18 mouse cellular contexts compared by ENCODE assay signal in the genomic region with DNA sequence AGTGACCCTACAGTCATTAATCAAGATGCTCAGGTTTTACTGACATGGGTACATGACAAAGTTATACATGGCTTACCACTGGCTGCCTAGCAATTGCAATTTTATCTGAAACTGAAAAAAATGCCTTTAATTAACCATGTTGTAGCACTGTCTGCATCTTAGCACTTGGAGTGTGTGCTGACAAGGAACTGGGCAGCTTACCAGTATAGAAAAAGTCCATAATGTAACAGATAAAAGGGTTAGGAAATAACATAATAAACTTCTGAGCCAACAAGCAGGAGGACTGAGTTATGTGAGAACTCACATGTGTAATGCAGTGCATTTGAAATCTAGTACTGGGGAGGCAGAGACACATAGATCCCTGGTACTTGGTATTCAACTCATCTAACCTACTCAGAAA.
DNase-seq lines count a peak whose midpoint lies in the region; ATAC-seq and TF ChIP-seq lines count a peak whose summit lies in the region.
"Had no signal": no experiment of that assay in that cellular context is flagged by ENCODE, and none has a peak within 500 bp of the region (broad histone marks: within the 10 kb centered on the region; RNA-seq: fewer than 3 reads in every experiment).

No protein-coding gene starts in this region.

- peak overlapping the region; percentile 85 for H3K27ac ChIP-seq in left cerebral cortex, adult 2 months
- H3K27ac ChIP-seq in forebrain, embryonic 16.5 days (ENCODE audit: low read length): peak overlapping the region; percentile 67
- H3K27ac ChIP-seq: embryonic facial prominence, embryonic 13.5 days; gastrocnemius, adult 2 months; heart, embryonic 13.5 days; hindbrain, embryonic 12.5 days; hindbrain, postnatal 0 days had no signal

- no peaks in the 10 kb centered on the region for H3K36me3 ChIP-seq in forebrain, embryonic 16.5 days (ENCODE audit: control insufficient read depth, insufficient read depth)
- H3K36me3 ChIP-seq: embryonic facial prominence, embryonic 13.5 days; heart, embryonic 13.5 days; hindbrain, embryonic 12.5 days had no signal

- no peaks in the 10 kb centered on the region for H3K9me3 ChIP-seq in forebrain, embryonic 16.5 days (ENCODE audit: control insufficient read depth, low read length)
- H3K9me3 ChIP-seq: embryonic facial prominence, embryonic 13.5 days; heart, embryonic 13.5 days; hindbrain, embryonic 12.5 days had no signal

- H3K4me2 ChIP-seq in forebrain, embryonic 16.5 days (ENCODE audit: low read length): no peak overlapping the region
- H3K4me2 ChIP-seq: embryonic facial prominence, embryonic 13.5 days; heart, embryonic 13.5 days; hindbrain, embryonic 12.5 days had no signal

- H3K9ac ChIP-seq in forebrain, embryonic 16.5 days (replicated peaks; ENCODE audit: low read depth, low read length): no peak overlapping the region
- H3K9ac ChIP-seq: embryonic facial prominence, embryonic 13.5 days; heart, embryonic 13.5 days; hindbrain, embryonic 12.5 days had no signal

- H3K4me3 ChIP-seq in left cerebral cortex, adult 2 months: no peak overlapping the region
- no peak overlapping the region for H3K4me3 ChIP-seq in forebrain, embryonic 16.5 days (replicated peaks; ENCODE audit: low read length)
- H3K4me3 ChIP-seq: embryonic facial prominence, embryonic 13.5 days; gastrocnemius, adult 2 months; heart, embryonic 13.5 days; hindbrain, embryonic 12.5 days had no signal

- peaks cover 10% of the 10 kb centered on the region for H3K4me1 ChIP-seq in forebrain, embryonic 16.5 days (replicated peaks; ENCODE audit: control insufficient read depth, insufficient read depth, low read length)
- H3K4me1 ChIP-seq: embryonic facial prominence, embryonic 13.5 days; heart, embryonic 13.5 days; hindbrain, embryonic 12.5 days had no signal

- DNase-seq in frontal cortex, adult 2 months (ENCODE audit: extremely low spot score in 1 of 2, low spot score in 1 of 2): no peak
- DNase-seq in left cerebral cortex, adult 2 months (ENCODE audit: extremely low spot score in 1 of 2, low spot score in 2 of 2): no peak
- no peak for DNase-seq in left cerebral cortex, adult 9 months (ENCODE audit: low spot score in 2 of 2)
- DNase-seq in cerebellum, adult 18-20 months: no peak
- DNase-seq: adrenal gland, adult 2 months; adrenal gland, postnatal 25 days; cerebellum, adult 8-10 months; cerebellum, postnatal 14 days; gastrocnemius, adult 2 months; gastrocnemius, postnatal 25 days; heart, postnatal 36 days; kidney, adult 11 months had no signal

- intact Hi-C loops in left cerebral cortex, adult 2 months (cut with DNase I): loop anchor here (5.0 to 10.0 kb wide), 5 partner anchors 183 to 770 kb away; no protein-coding TSS in a partner anchor

- no peaks in the 10 kb centered on the region for H3K27me3 ChIP-seq in forebrain, embryonic 16.5 days (replicated peaks; ENCODE audit: control insufficient read depth, insufficient read depth, low read length)
- H3K27me3 ChIP-seq: embryonic facial prominence, embryonic 13.5 days; heart, embryonic 13.5 days; hindbrain, embryonic 12.5 days had no signal

- TF ChIP-seq CTCF in left cerebral cortex, adult 2 months (IDR thresholded peaks at IDR 0.05): no peak

- 0 out of 2 replicates have a peak, but pooled peaks have one; percentile 25 for ATAC-seq in frontal cortex, adult (ENCODE audit: low TSS enrichment)
- ATAC-seq in forebrain, embryonic 16.5 days: peak; percentile 43; the same call in 1 of the 2 replicates
- ATAC-seq: hindbrain, postnatal 0 days had no signal
